Mouse (Mus musculus) WW6 (cell line): ENCODE measurements around the gene Trim33.
A peak's percentile ranks its signal among the peaks of the same experiment; 100 is the strongest.

Experiments
- DNase-seq: peaks from one replicate; pipeline ENCODE4 v3.0.0-alpha.2; 2013; ENCODE audit warnings: low read depth, low spot score

The Trim33 gene

DNA sequence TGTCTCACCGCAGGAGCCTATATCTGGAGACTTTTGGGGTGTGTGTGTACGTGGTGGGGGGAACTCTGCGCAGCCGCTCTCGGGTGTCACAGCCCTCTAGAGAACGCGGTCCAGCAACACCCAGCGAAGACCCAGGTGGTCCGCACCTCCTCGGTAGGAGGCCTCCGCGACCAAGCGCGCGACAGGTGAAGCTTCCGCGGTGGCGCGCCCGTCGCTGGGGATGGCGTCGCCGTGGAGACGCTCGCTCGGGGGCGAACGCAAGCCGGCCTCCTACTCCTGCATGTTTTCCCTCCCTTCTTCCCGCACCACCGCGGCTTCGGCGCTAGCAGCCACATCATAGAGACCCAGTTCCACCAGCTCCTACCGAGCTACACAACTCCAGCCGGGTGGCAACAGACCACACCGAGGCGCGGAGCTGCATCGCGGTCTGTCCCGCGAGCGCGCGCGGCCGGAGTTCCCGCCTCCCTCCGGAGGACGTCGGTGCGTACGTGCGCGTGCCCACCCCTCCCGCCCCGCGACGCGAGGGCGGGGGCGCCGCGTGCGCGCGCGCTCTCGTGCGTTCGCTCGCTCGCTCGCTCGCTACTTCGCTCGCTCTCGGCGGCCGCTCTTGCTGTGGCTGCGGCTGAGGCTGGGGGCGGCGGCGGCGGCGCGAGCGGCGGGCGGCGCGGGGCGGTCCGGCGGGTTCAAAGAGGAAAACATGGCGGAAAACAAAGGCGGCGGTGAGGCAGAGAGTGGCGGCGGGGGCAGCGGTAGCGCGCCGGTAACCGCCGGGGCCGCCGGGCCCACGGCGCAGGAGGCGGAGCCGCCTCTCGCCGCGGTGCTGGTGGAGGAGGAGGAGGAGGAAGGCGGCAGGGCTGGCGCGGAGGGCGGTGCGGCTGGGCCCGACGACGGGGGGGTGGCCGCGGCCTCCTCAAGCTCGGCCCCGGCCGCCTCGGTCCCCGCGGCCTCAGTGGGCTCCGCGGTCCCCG is at the start of gene Trim33:
Gene Trim33, plus strand, starts transcription at position 112 of the 968 bp plus-strand sequence.
- peak; percentile 84 for DNase-seq

DNA sequence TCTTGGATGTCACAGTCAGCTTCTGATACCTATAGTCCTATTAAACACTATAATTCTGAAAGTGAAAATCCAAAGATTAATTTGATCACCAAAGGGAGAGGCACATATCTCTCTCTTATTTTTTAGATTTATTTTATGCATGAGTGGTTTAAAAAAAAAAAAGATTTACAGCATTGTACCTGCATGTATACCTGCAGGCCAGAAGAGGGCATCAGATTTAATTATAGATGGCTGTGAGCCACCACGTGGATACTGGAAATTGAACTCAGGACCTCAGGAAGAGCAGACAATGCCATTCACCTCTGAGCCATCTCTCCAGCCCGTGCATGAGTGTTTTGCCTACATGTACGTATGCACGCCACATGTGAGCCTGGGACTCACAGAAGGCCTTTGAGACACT is 46.7 kb upstream of the Trim33 start:
- no peak for DNase-seq

DNA sequence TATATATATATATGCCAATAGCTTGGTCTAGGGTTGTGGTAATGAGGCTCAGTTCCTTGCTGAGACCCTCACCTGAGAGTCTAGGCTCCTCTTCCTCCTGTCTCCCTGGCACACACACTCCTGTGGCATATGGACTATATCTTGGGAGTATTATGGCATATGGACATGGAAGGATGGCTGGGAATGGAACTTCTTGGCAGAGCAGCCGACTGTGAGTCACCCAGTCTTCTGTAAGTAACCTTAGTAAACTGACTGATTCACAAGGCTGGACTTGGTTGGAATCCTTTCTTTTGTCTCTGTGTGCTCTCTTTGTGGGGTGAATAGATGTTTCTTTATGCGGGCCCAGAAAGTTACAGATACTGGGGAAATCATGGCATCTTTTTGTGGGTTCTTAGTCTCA is 37.6 kb upstream of the Trim33 start:
- DNase-seq: no peak

DNA sequence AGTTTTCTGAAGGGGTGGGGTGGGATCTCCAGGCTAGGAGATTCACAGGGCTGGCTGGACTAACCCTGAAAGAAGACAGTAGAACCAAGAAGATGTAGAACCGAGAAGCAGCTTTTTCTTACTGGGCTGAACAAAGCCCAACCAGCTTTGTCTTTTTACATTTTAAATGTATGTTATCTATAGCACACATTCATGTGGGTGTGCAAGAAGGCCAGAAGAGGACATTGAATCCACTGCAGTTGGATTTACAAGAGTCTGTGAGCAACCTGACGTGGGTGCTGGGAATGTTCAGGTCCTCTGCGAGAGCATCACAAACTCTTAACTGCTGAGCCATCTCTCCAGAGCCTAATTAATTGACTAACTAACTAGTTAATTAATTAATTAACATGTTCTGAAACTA is 36.9 kb upstream of the Trim33 start:
- no peak for DNase-seq

DNA sequence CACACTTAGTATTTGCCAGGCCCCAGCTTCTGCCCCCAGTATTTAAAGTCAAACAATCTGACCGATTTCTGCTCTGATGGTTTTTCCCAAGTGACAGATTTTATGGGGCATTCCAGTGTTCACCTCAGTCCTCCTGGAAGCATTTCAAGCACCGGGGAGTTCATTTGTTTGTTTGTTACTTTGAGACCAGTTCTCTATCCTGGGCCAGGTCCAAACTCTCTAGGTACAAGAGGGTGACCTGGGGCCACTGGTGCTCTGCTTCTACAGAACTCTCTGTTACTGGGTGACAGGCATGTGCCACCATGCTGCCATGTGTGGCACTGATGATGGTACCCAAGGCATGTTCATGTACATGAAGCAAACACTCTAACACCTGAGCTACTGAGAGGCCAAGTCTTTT is 35.6 kb upstream of the Trim33 start:
- DNase-seq: no peak

DNA sequence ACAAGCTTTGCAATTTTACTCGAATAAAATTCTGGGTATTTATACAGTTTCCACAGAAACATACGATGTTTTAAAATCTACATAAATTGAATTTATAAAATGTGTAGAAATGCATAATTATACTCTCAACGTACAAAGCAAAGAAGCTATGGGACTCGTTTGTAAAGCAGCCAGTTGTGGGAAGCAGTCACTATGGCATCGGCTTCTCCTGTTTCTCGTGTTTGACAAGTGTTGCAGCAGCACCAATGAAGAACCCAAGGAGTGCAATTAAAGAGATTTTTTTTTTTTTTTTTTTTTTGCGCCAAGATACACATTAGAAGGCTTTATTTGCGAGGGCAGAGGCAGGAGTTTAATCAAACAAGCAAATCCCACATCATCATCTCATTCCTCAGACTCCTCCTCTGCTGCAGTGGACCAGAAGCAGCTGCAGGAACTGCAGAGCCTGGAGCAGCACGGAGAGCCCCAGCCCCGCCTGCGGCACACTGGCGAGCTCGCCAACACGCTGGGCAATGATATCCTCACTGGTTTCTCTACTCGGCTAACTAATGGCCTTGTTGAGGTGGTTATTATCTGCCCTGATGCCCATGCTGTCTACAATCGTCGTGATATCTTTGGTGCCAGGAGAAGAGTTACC is 32.3 kb upstream of the Trim33 start:
- no peak for DNase-seq

DNA sequence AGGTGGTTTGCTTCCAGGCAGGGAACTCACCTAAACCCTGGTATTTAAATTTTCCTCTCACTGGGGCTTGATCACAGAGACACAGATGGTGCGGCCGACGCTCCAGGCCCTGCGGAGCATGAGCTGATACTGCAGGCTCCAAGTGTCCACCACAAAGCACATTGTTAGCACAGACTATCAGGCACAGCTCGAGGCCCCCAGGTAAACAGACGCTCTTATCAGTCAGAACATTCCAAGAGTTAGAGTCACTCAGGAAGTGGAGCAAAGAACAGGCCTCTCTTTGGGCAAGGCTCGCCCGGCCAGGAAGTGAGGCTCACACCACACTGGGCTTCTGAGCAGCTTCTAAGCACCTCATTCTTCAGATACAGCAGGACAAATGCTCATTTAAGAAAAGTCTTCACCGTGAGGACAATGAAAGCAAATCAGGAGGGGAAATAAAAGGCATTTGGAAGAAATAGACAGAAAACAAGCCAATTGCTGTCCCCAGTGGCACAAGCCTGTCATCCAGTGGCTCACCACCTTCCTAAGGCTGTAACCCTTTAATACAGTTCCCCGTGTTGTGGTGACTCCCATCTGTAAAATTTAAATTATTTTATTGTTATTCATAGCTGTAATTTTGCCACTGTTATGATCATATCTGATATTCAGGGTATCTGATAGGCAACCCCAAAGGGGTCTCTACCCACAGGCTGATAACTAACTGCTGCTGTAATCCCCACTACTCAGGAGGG is 22.8 kb upstream of the Trim33 start:
- DNase-seq: no peak

DNA sequence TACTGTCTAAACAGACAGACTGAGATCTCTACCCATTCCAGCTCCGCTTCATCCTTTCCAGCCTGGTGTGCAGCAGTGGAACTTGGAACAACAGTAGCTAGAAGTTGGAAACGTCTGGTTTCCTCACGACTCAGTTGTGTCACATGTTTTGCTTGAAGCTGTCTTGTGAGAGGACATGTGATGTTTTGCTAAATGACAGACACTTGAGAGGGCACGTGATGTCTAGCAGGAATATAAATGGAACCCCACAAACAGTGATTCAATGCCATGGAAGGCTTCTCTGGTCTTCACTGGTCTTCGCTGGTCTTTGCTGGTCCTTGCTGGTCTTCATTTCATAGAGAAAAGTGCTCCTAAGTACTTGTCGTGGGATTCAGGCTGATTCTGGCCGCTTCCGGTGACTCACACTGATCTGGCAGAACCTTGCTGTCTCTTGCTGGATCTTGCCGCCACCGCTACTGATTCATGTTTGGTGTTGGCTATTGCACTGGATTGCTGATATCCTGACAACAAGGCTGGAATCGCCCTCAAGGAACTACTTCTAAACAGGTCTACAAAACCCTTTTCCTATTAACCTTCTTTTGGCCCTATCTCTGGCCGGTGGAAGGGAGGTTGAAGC is 16.2 kb upstream of the Trim33 start:
- DNase-seq: no peak

DNA sequence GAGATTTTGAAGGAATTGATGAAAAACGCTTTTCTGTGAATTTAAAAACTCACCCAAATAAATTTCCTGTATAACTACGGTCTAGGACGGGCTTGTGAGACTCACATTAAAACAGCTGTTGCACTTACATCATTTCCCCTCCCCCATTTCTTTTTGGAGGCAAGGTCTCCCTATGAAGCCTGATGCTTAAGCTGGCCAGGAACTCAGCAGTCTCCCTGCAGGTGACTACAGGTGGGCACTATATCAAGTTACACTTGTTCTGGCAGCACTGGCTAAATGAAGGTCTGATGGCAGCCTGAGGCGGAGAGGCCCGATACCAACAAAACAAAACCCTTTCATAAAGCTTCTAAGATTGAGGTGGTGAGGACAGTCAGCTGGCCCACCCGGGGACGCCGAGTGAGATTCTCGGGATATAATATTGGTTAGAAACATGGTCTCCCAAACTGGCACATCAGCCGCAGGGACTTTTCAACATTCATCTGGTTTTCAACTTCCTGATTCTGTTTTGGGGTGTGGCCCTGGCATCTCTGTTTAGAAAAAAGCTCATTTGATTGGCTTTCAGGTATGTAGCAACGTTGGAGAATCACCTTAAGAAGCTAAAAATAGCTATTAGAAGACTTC is 422 bp upstream of the Trim33 start:
- peak; percentile 7 for DNase-seq

DNA sequence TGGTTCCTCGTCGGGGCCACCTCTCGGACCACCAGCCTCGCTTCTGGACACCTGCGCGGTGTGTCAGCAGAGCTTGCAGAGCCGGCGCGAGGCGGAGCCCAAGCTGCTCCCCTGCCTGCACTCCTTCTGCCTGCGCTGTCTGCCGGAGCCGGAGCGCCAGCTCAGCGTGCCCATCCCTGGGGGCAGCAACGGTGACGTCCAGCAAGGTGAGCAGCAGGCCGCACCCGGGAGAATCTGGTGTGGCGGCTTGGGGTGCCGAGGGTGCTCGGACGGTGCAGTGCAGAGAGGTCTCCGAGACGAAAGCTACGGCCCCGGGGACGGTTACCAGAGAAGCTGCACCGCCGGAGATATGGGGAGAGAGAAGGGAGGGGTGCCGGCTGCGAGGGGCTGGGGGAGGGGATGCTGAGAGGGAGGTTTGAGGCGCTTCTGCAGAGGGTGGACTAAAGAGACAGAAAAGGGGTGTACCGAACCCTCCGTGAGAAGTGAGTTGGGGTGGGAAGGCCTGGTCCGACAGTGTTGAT is 1.2 kb downstream of the Trim33 start:
- DNase-seq: no peak

DNA sequence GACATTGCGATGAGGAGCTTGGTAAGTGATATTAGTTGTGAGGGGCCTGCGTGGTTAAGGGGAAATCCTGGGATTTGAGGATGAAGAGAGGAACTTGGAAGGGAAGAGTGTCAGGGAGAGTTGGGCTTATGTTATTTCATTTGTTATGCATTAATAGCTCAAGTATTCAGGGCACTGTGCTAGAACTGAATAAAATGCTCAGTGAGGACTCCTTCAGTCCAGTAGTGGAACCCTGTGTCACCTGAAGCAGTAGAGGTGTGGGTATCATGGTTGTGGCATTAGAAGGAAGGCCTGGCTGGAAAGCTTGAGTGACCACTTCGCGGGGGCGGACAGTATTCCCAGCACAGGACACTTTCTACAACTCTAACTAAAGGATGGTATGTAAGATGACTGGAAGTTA is 1.8 kb downstream of the Trim33 start:
- DNase-seq: no peak

DNA sequence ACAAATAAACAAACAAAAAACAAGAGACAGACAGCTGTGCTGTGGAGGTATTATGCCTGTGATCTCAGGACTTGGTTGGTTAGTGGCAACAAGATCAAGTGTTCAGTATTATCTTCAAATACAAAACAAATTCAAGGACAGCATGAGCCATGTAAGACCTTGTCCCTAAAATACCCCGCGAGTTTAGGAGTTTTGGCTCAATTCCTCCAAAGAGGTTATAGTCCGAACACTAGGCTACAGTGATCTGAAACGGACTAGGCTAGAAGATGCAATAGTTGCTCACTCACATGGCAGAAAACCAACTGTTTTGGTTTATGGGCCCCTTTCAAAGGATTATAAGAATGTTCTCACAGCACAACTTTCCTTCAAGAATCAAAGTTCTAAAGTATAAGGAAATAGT is 9.7 kb downstream of the Trim33 start:
- no peak for DNase-seq

DNA sequence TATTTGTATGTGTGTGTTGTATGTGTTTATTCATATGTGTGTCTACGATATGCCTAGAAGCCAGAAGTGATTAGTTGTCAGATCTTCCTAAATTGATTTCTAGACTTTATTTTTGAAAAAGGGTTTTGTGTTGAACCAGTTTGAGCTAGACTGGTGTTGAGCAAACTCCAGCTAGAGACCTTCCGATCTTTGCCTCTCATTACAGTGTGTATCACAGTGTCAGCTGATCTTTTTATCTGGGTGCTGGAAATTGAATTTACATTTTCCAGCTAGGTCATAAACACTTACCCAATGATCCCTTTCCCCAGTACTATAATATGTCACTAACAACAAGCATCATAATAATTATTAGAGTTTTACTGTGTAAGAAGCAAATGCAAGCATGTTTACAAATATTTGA is 12.0 kb downstream of the Trim33 start:
- no peak for DNase-seq

DNA sequence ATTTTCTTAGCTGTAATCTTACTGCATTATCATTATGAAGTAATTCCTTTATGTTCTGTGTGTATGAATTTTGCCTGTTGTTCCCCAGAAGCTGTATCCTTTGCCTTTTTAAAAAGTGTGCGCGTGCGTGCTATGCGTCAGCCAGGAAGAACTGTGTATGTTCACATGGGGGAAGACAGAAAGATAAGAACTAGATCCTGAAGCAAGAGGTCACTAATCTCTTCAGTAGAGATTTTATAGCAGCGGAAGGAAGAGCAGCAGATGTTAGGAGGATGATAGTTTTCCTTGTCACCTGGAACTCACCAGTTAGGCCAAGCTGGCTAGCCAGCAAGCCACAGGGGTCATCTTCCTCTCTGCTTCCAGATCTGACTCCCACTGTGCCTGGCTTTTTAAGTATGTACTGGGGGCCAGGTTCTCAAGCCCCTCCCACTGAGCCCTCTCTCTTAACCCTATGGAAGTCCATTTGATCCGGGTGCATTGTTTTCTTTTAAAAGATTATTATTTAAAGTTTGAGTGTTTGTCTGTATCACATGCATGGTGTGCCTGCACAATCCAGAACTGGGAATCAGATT is 26.4 kb downstream of the Trim33 start:
- no peak for DNase-seq

DNA sequence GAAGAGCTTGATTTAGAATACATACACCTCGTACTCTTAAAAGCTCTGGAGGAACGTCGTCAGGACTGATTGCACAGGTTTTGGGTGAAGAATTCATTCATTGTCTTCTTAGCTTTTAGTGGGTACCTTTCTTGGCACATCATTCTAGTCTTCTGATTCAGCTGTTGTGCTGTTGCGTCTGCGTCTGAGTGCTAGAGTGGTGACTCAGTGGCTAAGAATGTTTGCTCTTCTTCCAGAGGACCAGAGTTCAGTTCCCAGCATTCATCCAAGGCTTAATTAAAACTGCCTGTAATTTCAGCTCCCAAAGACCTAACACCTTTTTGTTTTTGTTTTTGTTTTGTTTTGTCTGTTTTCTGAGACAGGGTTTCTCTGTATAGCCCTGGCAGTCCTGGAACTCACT is 30.2 kb downstream of the Trim33 start:
- no peak for DNase-seq

DNA sequence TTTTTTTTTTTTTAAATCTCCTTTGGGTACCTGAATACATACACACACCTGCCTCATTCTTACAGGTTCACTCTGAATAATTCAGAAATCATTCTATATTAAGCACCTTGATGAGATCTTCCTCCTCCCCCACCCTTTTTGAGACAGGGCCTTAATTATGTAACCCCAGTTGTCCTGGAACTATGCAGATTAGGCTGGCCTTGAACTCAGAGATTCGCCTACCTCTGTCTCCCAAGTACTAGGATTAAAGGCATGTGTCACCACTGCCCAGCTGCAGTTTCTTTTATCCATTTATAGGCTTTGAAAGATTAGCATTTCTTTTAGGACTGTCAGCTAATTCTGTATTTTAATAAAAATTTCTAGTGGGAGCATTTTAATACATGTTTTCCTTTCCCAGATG is 30.7 kb downstream of the Trim33 start:
- DNase-seq: no peak

DNA sequence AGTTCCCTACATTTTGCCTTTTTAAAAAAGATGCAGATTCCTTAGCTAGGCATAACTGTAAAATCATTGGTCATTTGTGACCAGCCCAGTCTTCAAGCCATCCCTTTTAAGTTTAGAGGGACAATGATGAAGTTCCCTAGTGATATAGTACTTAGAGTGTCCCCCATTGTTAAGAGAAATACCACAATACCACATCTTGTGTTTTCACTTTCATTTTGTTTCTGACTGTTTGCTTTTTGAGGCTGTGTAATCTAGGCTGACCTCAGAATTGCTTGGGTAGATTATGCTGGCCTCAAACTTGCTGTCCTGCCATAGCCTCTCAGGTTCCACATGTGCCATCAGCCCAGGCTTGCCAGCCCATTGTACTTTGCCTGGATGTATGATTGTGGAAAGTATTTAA is 35.2 kb downstream of the Trim33 start:
- DNase-seq: no peak

DNA sequence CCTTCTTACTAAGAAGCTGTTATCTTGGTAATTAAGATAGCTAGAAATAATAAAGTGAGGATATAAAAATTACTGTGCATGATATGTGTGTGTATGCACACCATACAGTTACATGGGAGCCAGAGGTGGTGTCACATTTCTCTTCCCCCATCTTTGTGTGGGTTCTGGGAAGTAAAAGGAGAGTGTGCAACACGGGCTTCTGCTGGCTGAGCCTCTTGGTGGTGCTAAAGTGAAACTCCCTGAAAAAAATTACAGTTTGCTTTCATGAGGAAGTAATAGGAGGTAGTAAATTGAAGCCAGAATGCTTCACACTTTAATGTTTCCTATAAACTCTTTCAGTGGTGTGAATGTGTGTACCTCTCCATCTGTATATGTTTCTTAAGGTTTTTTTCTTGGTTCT is 56.3 kb downstream of the Trim33 start:
- no peak for DNase-seq

DNA sequence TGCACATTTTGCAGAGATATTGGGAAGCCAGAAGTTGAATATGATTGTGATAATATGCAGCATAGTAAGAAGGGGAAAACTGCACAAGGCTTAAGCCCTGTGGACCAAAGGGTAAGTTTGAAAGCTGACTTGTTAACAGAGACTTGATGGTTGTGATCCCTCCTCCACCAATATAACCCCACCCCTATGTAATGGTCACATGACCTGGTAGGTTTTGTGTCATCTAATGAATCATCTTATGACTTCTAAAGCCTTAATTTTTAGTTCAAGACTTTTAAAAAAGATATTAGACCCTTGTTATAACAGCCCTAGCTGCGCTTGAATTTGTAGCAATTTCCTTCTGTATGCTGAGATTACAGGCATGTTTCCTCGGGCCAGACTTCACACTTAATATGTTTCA is 67.6 kb downstream of the Trim33 start:
- DNase-seq: no peak

DNA sequence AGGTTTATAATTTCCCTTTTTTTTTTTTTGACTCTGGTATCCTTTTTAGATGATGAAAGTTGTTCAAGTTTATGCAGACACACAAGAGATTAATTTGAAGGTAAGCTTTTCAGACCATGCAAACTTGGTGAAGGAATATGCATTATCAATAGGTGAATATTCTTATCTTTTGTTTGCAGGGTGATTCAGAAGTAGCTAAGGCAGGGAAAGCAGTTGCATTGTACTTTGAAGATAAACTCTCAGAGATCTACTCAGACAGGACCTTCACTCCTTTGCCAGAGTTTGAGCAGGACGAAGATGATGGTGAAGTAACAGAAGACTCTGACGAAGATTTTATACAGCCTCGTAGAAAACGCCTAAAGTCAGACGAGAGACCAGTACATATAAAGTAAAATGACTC is 74.4 kb downstream of the Trim33 start:
- no peak for DNase-seq

DNA sequence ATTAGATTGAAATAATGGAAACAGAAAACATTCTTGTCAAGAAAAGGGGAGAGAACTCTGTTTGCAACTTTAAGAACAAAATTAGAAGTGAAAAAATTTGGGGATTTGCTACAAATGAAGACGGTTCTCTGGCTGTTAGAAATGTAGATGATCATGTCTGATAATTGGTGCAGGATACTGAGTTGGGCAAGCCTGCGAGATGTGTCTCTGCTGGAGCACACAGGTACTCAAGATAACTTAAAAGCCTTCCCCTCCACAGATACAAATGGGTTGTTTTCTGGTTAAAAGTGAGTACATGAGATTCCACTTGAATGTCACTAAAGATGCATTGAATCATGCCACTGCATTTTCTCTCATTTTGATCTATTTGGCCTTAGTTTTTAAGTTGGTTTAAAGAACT is 74.9 kb downstream of the Trim33 start:
- DNase-seq: no peak
